Mouse (Mus musculus): ENCODE data around the gene Nanos2. TPM values are rescaled to one million over a fixed set of nuclear protein-coding genes. Genes with fewer than 3 reads are reported as not detected.

Nanos2 gene
- total and polyA plus RNA-seq, 2 experiments from 2014 or later, result not detected

DNA sequence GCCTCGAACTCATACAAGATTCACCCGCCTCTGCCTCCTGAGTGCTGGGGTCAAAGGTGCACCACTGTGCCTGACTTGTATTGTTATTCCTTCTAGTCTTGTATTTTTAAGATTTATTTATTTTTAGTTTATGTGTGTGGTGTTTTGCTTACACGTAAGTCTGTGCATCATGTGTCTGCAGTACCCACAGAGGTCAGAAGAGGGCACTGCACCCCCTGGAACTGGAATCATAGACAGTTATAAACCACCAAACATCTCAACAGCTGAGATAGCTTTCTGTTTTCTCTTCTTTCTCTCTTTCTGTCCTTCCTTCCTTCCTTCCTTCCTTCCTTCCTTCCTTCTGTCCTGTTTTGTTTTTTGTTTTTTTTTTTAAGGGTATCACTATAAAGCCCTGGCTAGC lies 16.2 kb upstream of the Nanos2 start:
- Histone ChIP-seq H3K9me3 (replicated peaks; ENCODE audit: control insufficient read depth, low read length) (no peaks in the 10 kb centered on the region), H3K27me3 (ENCODE audit: control insufficient read depth, insufficient read depth, low read length) (peaks cover 2% of the 10 kb centered on the region; the same call in 1 of the 2 replicates), H3K27ac (ENCODE audit: low read depth) (no peak overlapping the region), H3K36me3 (replicated peaks; ENCODE audit: control insufficient read depth, insufficient read depth, low read length) (no peaks in the 10 kb centered on the region), H3K4me3 (ENCODE audit: low read depth, low read length) (no peak overlapping the region), H3K4me2 (ENCODE audit: low read depth, low read length) (no peak overlapping the region), H3K9ac (replicated peaks; ENCODE audit: low read depth, low read length) (no peak overlapping the region), H3K4me1 (ENCODE audit: control insufficient read depth, insufficient read depth) (no peaks in the 10 kb centered on the region)
- TF ChIP-seq EP300 (IDR thresholded peaks at IDR 0.05; ENCODE audit: low read depth) (no peak), CTCF (IDR thresholded peaks at IDR 0.05; ENCODE audit: low read depth) (no peak)
- 92% methylated on average over 3 of the region's 3 CpGs for WGBS
- no peak for ATAC-seq (ENCODE audit: insufficient read depth, low read depth)
- no peak for DNase-seq (ENCODE audit: low spot score)

DNA sequence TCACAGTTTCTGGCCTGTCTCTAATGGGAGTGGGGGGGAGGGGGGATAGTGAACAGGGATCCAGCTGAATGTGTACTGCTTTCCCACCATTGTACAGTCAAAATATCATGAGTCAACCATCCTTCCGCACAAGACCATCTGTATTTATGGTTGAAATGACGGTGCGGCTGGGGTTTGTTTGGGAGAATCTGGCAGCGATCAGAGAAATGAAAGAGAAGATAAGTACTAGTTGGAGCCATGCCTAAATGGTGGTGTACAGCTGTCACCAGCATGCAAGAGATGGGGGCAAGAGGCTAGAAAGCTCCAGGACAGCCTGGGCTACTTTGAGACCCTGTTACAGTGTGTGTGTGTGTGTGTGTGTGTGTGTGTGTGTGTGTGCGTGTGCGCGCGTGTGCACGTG lies 8.8 kb upstream of the Nanos2 start:
- no peaks in the 10 kb centered on the region for H3K4me1 ChIP-seq (ENCODE audit: control insufficient read depth, insufficient read depth)
- H3K4me2 ChIP-seq (ENCODE audit: low read depth, low read length), result no peak overlapping the region
- DNase-seq (ENCODE audit: low spot score) (no peak), ATAC-seq (ENCODE audit: insufficient read depth, low read depth) (no peak)
- H3K27me3 ChIP-seq (ENCODE audit: control insufficient read depth, insufficient read depth, low read length), result no peaks in the 10 kb centered on the region
- no peak overlapping the region for H3K9ac ChIP-seq (replicated peaks; ENCODE audit: low read depth, low read length)
- no peaks in the 10 kb centered on the region for H3K9me3 ChIP-seq (replicated peaks; ENCODE audit: control insufficient read depth, low read length)
- TF ChIP-seq CTCF (IDR thresholded peaks at IDR 0.05; ENCODE audit: low read depth), result no peak
- TF ChIP-seq EP300 (IDR thresholded peaks at IDR 0.05; ENCODE audit: low read depth), result no peak
- no peak overlapping the region for H3K27ac ChIP-seq (ENCODE audit: low read depth)
- no peak overlapping the region for H3K4me3 ChIP-seq (ENCODE audit: low read depth, low read length)
- H3K36me3 ChIP-seq (replicated peaks; ENCODE audit: control insufficient read depth, insufficient read depth, low read length), result no peaks in the 10 kb centered on the region
- 72% methylated on average over 9 of the region's 9 CpGs for WGBS

DNA sequence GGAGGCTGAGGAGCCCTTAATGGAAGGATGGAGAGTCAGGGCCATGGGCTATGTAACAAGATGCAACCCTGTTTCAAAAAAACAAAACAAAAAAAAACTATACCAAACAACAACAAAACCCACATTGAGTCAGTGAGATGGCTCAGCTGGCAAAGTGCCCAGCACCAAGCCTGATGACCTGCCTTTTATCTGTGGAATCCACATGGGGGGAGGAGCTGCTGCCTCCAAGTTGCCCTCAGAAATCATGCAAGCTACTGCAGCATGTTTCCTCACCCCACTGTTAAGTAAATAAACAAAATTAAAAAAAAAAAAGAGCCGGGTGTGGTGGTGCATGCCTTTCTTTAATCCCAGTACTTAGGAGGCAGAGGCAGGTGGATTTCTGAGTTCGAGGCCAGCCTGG lies 697 bp upstream of the Nanos2 start:
- ATAC-seq (ENCODE audit: insufficient read depth, low read depth), result no peak
- DNase-seq (ENCODE audit: low spot score), result no peak

DNA sequence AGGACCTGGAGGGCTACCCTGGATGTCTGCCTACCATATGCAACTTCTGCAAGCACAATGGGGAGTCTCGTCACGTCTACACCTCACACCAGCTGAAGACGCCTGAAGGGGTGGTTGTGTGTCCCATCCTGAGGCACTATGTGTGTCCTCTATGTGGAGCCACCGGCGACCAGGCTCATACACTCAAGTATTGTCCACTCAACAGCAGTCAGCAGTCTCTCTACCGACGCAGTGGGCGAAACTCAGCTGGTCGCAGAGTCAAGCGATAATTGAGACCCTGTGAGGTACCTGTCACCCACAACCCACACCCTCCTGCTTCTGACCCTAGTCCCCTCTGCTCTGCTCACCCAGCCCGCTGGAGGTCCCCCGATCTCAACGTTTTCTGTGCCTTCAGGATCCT lies 547 bp downstream of the Nanos2 start:
- ATAC-seq (ENCODE audit: insufficient read depth, low read depth), result no peak
- no peaks in the 10 kb centered on the region for H3K9me3 ChIP-seq (replicated peaks; ENCODE audit: control insufficient read depth, low read length)

More for the DNA sequence above, 697 bp upstream of the Nanos2 start:
- Histone ChIP-seq H3K27ac (ENCODE audit: low read depth) (no peak overlapping the region), H3K36me3 (replicated peaks; ENCODE audit: control insufficient read depth, insufficient read depth, low read length) (no peaks in the 10 kb centered on the region), H3K9ac (replicated peaks; ENCODE audit: low read depth, low read length) (no peak overlapping the region), H3K27me3 (ENCODE audit: control insufficient read depth, insufficient read depth, low read length) (peaks cover 4% of the 10 kb centered on the region; the same call in 1 of the 2 replicates), H3K4me3 (ENCODE audit: low read depth, low read length) (no peak overlapping the region), H3K4me2 (ENCODE audit: low read depth, low read length) (no peak overlapping the region), H3K4me1 (ENCODE audit: control insufficient read depth, insufficient read depth) (peaks cover 5% of the 10 kb centered on the region), H3K9me3 (replicated peaks; ENCODE audit: control insufficient read depth, low read length) (no peaks in the 10 kb centered on the region)
- 63% methylated on average over 2 of the region's 2 CpGs for WGBS
- TF ChIP-seq CTCF (IDR thresholded peaks at IDR 0.05; ENCODE audit: low read depth) (no peak), EP300 (IDR thresholded peaks at IDR 0.05; ENCODE audit: low read depth) (no peak)

DNA sequence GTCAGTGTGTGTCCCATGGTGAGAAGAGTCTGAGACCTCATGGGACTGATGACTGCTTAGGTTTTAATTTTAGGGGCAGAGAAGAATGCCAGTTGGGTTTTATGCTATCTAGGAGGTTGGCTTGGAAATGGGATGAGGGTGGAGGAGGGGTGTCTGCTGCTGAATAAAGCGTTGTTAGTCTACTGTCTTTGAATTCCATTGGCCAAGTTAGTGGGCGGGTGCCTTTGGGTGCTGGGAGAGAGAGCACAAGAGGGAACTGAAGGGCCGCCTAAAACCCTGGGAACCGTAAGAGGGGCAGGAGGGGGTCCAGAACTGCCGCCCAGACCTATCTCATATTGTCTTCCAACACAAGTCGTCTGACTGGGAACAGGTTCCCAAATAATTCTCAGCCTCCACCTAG lies 1.6 kb downstream of the Nanos2 start:
- H3K9ac ChIP-seq (replicated peaks; ENCODE audit: low read depth, low read length), result no peak overlapping the region
- no peaks in the 10 kb centered on the region for H3K9me3 ChIP-seq (replicated peaks; ENCODE audit: control insufficient read depth, low read length)
- no peak for DNase-seq (ENCODE audit: low spot score)
- no peak overlapping the region for H3K4me3 ChIP-seq (ENCODE audit: low read depth, low read length)
- H3K4me1 ChIP-seq (ENCODE audit: control insufficient read depth, insufficient read depth), result peaks cover 5% of the 10 kb centered on the region
- TF ChIP-seq EP300 (IDR thresholded peaks at IDR 0.05; ENCODE audit: low read depth) (no peak), CTCF (IDR thresholded peaks at IDR 0.05; ENCODE audit: low read depth) (no peak)
- ATAC-seq (ENCODE audit: insufficient read depth, low read depth), result no peak
- no peaks in the 10 kb centered on the region for H3K36me3 ChIP-seq (replicated peaks; ENCODE audit: control insufficient read depth, insufficient read depth, low read length)
- no peak overlapping the region for H3K4me2 ChIP-seq (ENCODE audit: low read depth, low read length)
- H3K27ac ChIP-seq (ENCODE audit: low read depth), result no peak overlapping the region
- peaks cover 19% of the 10 kb centered on the region; the same call in 1 of the 2 replicates for H3K27me3 ChIP-seq (ENCODE audit: control insufficient read depth, insufficient read depth, low read length)
- 67% methylated on average over 6 of the region's 6 CpGs for WGBS

More for the DNA sequence above, 547 bp downstream of the Nanos2 start:
- peaks cover 5% of the 10 kb centered on the region for H3K4me1 ChIP-seq (ENCODE audit: control insufficient read depth, insufficient read depth)
- H3K4me3 ChIP-seq (ENCODE audit: low read depth, low read length), result no peak overlapping the region
- TF ChIP-seq EP300 (IDR thresholded peaks at IDR 0.05; ENCODE audit: low read depth) (no peak), CTCF (IDR thresholded peaks at IDR 0.05; ENCODE audit: low read depth) (no peak)
- 62% methylated on average over 13 of the region's 13 CpGs for WGBS
- DNase-seq (ENCODE audit: low spot score), result no peak
- no peak overlapping the region for H3K9ac ChIP-seq (replicated peaks; ENCODE audit: low read depth, low read length)
- H3K27me3 ChIP-seq (ENCODE audit: control insufficient read depth, insufficient read depth, low read length), result peaks cover 16% of the 10 kb centered on the region; the same call in 1 of the 2 replicates
- no peak overlapping the region for H3K4me2 ChIP-seq (ENCODE audit: low read depth, low read length)
- no peaks in the 10 kb centered on the region for H3K36me3 ChIP-seq (replicated peaks; ENCODE audit: control insufficient read depth, insufficient read depth, low read length)
- no peak overlapping the region for H3K27ac ChIP-seq (ENCODE audit: low read depth)

DNA sequence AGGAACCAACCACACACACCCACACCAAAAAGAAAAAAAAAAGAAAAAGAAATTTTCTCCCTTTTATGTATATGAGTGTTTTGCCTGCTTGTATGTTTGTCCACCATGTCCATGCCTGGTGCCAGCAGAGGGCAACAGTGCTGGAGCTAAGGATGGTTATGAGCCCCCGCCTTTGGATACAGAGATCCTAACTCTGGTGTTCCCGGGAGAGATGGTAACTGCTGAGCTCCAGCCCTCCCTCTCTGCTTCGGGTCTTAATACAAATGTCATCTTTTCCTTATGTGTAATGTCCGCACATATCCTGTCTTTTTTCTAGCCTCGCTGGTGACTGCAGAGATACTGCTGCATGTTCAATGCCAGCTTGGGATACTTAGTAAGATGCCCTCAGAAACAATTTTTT lies 2.8 kb downstream of the Nanos2 start:
- TF ChIP-seq EP300 (IDR thresholded peaks at IDR 0.05; ENCODE audit: low read depth) (no peak), CTCF (IDR thresholded peaks at IDR 0.05; ENCODE audit: low read depth) (no peak)
- DNase-seq (ENCODE audit: low spot score), result no peak
- Histone ChIP-seq H3K4me3 (ENCODE audit: low read depth, low read length) (0 out of 2 replicates have a peak overlapping the region, but pooled peaks have one; percentile 56), H3K27ac (ENCODE audit: low read depth) (no peak overlapping the region), H3K36me3 (replicated peaks; ENCODE audit: control insufficient read depth, insufficient read depth, low read length) (0 out of 2 replicates have a peak, but pooled peaks cover under 1% of the 10 kb centered on the region), H3K27me3 (ENCODE audit: control insufficient read depth, insufficient read depth, low read length) (peaks cover 19% of the 10 kb centered on the region; the same call in 1 of the 2 replicates), H3K9me3 (replicated peaks; ENCODE audit: control insufficient read depth, low read length) (no peaks in the 10 kb centered on the region), H3K4me2 (ENCODE audit: low read depth, low read length) (peak overlapping the region; percentile 89; the same call in 1 of the 2 replicates), H3K9ac (replicated peaks; ENCODE audit: low read depth, low read length) (no peak overlapping the region), H3K4me1 (ENCODE audit: control insufficient read depth, insufficient read depth) (peaks cover 5% of the 10 kb centered on the region)
- WGBS, result 17% methylated on average over 5 of the region's 5 CpGs
- ATAC-seq (ENCODE audit: insufficient read depth, low read depth), result no peak

All from heart, postnatal 0 days (tissue).